Mouse (Mus musculus) lung, adult 2 months (tissue): ENCODE data around the gene Flrt1.

Experiments
- CTCF ChIP-seq: fragments of 200-500 bp; IDR thresholded peaks from 2 replicates; pipeline ENCODE4 v1.5.1; 2011; ENCODE audit warnings: mild to moderate bottlenecking, low read length, control low read depth; ENCODE audit not compliant: insufficient read depth
- POLR2A ChIP-seq: fragments of 200-500 bp; IDR thresholded peaks from 2 replicates; pipeline ENCODE4 v1.6.1; 2011; ENCODE audit warnings: low read depth, mild to moderate bottlenecking, control low read depth, low read length, borderline replicate concordance; ENCODE audit errors: extremely low read depth

DNA sequence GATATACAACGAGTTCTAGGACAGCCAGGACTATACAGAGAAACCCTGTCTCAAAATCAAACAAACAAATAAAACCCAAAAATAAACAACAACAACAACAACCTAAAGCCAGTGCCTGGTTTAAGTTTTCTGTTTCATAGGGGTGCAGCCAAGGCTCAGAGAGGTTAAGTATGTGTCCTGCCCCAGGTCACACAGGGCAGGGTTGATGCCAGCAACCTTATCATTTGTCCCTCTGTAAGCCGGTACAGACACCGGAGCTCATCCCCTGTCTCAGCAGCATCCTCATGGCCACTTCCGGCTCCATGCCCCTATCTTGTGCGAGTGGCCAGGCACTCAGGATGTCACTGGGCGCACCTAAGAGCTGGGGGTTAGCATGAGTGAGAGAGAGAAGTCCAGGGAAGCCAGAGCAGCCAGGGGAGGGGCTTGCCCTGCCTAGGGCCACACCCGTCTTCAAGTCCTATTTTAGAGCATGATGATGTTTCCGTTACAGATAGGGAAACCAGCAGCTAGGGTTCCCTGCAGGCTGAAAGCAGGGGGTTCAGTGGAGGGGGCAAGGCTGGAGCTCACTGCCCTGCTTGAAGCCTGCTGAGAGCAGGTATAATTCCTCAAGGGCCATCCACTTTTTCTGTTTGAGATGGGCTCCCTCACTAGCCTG lies 12.3 kb upstream of the Flrt1 start:
- TF ChIP-seq CTCF, result no peak
- no peak for TF ChIP-seq POLR2A
